Mouse (Mus musculus) neural tube, postnatal 0 days (tissue): ENCODE results near the gene Arf4. TPM values are rescaled to one million over a fixed set of nuclear protein-coding genes. Genes with fewer than 3 reads are reported as not detected.

ENCODE experiments used
- microRNA-seq: library from miRNA; unstranded; fragments of <30 nt; microRNA quantifications from one replicate; pipeline ENCODE4, GENCODE M21; 2016
- polyA plus RNA-seq: library from polyadenylated mRNA; unstranded; fragments of >200 nt; fragmentation: Nextera tagmentation; extraction: Ambion mirVana; gene quantifications from 2 replicates; pipeline ENCODE4 v1.2.1, GENCODE M21; 2015

Arf4 gene
- polyA plus RNA-seq = 377 and 403 TPM in 2 replicates

DNA sequence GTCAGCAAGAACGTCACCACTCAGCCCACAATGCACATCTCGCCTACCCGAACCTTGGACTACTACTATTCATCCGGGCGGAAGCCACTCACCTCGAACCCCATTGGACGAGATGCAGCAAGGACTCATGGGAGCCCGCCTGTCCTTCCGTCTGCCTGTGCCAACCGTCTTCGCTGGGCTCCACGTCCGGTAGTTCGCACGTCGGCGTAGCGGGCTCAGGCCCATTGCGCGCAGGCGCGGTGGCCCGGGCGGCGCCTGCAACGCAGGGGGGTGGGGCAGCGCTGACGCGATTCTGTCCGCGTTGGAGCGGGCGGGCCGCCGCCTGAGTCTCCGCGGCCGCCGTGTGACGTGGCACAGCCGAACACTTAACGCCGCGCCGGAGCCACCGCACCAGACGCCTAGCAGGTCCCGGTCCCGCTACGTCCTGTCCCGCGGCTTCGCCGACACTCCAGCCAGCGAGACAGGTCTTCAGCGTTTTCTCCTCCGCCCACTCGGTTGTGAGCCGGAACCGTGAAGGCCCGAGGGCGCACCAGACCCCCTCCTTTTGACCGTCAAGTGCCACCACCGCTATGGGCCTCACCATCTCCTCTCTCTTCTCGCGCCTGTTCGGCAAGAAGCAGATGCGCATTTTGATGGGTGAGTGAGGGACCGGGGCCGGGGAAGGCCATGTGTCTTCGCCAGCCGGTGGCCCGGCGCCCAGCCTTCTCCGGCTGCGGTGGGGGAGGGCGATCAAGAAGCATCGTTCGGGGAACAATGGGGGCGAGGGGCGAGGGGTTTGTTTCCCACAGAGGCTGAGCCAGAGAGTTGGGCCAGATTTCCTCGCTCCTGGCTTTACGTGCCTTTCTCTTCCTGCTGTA lies at the start of gene Arf4:
Gene Arf4 (plus strand): TSS at position 224 of the 857 bp plus-strand sequence.

DNA sequence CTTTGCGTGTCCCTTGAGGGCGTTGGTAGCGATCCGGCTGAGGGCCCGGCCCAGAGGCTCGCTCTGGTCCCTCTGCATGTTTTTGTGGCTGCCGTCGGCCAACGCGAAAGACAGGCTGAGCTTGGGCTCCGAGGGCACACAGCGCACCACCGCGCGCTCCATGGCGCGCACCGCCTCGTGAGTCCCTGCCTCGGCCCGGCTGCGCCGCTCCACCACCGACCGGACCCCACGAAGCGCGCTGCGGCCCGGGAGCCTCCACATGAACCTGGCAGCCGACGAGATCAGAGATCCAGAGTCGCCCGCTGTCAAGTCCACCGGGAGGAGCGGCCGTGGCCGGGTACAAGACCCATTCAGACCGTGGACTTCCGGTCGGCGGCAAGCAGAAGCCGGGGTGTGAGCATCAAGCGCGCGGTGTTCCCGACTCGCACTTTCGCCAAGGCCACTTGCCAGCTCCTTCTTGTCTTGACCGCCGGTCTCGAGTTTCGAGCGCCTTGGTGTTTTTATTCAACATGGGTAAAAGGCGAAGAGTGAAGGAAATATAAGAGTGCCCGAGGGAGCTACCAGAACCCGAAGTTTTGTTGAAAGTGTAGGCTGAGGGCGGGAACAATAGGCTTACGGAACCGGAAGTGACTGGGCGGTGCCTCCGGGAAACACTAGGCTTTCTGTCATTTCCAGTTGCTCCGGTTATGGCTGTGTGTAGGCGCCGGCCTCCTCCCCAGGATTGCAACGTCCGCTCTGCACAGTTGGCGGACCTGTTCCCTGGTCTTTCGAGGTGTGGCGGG lies 31.6 kb downstream of the Arf4 start, which contains the start of gene Pde12:
Gene Pde12 (minus strand): TSS at position 592 of the 782 bp plus-strand sequence.

DNA sequence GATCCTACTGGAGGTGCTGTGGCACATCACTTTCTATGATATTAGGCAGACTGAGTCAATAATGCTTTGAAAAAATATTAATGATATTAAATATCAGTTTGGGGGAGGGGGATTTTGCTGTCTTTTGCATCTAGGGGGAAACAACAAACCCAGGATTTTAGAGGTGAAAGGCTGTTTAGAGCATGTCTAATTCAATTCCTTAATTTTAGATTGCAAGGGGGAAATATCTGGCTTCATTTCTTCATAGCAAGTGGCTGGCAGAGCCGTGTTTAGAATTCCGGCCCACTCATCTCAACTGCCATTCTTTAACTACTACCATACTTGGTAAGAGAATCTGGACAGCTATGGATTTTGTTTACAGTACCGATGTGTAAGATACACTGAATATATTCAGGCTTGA lies 55.1 kb downstream of the Arf4 start, which contains the start of gene Dnah12:
Gene Dnah12 (plus strand): TSS at position 301 of the 400 bp plus-strand sequence.

Small RNAs within 50 kb of the gene (microRNA-seq; reads per million reads assigned to microRNA genes)
- gene Mir7672 = not detected

Other genes with a start within 250 kb of the Arf4 start
- 15.3 and 15.7 TPM in 2 replicates for gene Slmap, start 103.1 kb upstream of the Arf4 start, polyA plus RNA-seq
- gene Dennd6a, start 64.2 kb upstream of the Arf4 start, polyA plus RNA-seq = 16.8 and 20.9 TPM in 2 replicates
- gene Pde12, start 31.8 kb downstream of the Arf4 start, polyA plus RNA-seq = 9.5 and 10.0 TPM in 2 replicates
- gene Dnah12, start 55.2 kb downstream of the Arf4 start, polyA plus RNA-seq = 0.35 and 0.43 TPM in 2 replicates